Mouse (Mus musculus) right cerebral cortex, postnatal 4 days (tissue): ENCODE measurements around the gene Tmem159.

ENCODE experiments used
- DNase-seq: peaks from one replicate; pipeline ENCODE4 v3.0.0-alpha.2; 2022

Gene Tmem159

DNA sequence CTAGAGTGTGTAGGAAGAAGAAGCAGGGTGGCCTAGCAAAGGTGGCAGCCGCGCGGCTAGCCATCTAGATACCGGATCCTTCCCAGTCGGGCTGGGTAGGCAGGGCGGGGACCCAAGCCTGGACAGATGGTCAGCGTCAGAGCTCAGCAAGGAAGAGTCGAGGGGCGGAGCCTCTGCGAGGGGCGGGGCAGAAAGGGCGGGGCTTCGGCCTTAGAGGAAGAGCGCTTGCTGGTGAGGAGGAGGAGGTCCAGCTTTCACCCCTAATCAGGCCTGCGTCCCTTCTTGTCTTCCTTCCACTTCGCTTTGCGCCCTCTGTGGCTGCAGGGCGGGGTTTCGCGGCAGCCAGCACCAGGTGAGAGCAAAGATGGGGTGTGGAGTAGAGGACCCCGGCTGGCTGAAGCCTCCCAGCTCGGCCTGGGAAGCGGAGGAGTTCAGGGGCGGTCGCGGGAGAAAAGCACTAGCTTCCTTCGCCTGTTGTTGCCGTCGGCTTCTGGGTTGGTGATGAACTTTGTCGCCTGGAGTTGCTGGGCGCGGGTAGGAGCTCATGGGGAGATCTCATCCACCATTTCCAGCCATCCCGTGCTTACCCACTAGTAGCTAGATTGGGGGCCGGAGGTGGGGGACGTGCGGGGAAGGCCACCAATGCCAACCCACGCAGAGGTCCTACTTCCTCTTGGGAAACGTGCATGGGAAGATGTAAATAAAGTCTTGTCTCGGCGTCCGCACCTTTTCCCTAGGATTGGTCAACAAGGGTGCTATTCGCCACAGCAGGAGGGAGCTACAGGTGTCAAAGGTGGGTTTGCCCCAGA, at the start of gene Tmem159:
TSS of gene Tmem159 (plus strand) at position 190 of the 809 bp plus-strand sequence.
- peak; percentile 51 for DNase-seq

- DNase-seq, result no peak
Measured at GRCm38 (mm10) chr7:120054016-120054415, 48.1 kb upstream of the Tmem159 start.

DNA sequence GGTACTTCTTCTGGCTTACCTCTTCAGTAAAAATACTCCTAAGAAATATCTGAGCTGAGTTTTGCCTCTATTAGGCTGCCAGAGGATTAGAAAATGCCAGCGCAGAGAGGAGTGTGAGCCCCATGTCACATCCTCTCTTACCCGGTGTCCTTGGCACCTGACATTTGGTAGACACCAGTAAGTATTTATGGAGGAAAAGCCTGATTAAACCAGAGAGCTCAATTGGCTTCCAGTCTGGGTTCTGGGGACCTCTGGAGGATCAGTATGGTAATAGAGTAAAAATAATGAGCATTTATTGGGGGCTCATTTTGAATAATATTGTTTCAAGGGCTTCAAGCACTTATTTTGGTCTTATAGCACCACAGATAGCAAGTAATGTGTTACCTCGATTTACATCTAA, 46.7 kb upstream of the Tmem159 start:
- DNase-seq, result no peak

GRCm38 (mm10) chr7:120064045-120064444, 38.1 kb upstream of the Tmem159 start:
- no peak for DNase-seq

- no peak for DNase-seq
Measured at GRCm38 (mm10) chr7:120068114-120068513, 34.0 kb upstream of the Tmem159 start.

GRCm38 (mm10) chr7:120069164-120069563, 33.0 kb upstream of the Tmem159 start:
- no peak for DNase-seq

DNA sequence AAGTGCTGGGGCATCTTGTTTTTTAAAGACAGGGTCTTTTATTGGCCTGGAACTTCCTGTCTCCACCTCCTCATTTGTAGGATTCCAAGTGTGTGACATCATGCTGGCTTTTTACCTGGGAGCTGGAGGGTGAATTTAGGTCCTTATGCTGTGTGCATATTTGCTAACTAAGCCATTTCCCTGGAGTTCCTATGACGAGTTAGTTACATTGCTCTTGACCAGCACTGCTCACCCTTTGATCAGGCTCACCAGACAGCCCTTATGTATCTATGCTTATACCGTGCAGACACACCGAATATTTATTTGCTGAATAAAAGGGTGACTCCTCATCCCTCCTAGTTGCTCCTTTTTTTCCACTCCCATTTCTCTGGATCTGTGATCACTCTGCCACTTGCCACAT, 22.0 kb upstream of the Tmem159 start:
- no peak for DNase-seq

DNA sequence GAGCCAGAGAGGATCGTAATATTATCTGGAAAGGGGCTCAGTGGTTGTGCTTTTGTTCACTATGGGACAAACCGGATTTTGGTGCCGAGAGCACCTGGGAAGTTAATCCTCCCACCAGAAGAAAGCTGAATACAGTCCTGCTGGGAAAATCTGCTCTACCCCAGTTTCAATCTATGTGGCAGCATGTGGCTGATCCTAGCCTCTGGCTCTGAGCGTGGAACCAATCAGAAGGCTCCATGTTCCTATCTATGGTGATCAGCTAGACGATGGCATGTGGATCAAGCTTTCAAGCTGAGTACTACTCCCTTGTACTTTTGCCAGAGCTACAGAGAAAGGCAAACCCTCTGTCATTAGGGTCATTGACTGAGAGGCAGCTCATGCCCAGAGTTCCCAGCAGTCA, 9.1 kb upstream of the Tmem159 start:
- DNase-seq, result no peak

DNA sequence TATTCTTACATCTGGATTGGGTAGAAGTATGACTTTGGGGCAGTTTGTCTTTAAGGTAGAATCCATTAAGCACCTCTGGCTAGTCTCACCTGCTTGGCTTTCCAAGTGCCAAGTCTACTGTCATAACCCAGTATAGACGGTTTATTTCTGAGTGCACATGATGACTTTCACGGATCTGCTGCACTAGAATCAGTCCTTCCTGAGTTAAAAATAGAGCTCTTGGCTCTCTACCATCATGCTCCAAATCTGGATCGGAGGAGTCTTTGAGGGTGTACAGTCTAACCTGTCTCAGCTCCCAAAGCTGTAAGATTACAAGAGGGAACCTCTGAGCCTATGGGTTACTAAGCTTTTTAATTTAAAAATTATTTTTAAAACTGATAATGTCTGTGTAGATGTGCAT, 7.9 kb upstream of the Tmem159 start:
- no peak for DNase-seq

- no peak for DNase-seq
Measured at GRCm38 (mm10) chr7:120095180-120095579, 7.0 kb upstream of the Tmem159 start, which contains the start of gene Dnah3. Gene Dnah3, minus strand, starts transcription at chr7:120095280.

GRCm38 (mm10) chr7:120097845-120098244, 4.3 kb upstream of the Tmem159 start:
- DNase-seq, result peak; percentile 62

DNA sequence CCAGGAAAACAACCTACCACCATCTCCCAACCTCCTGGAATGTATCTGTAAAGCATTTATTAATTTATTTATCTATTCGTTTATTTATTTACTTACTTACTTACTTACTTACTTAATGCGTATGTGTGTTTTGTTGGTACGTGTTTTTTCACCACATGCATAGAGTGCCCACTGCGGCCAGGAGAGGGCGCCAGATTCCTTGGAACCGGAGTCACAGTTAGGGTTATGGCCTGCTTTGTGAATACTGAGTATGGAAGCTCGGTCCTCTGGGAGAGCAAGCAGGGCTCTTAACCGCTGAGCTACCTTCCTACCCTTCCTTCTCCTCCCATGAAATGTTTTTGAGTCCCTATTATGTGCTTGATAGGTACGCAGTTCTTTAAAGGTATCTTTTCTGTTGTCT, 3.8 kb upstream of the Tmem159 start:
- peak; percentile 68 for DNase-seq

DNA sequence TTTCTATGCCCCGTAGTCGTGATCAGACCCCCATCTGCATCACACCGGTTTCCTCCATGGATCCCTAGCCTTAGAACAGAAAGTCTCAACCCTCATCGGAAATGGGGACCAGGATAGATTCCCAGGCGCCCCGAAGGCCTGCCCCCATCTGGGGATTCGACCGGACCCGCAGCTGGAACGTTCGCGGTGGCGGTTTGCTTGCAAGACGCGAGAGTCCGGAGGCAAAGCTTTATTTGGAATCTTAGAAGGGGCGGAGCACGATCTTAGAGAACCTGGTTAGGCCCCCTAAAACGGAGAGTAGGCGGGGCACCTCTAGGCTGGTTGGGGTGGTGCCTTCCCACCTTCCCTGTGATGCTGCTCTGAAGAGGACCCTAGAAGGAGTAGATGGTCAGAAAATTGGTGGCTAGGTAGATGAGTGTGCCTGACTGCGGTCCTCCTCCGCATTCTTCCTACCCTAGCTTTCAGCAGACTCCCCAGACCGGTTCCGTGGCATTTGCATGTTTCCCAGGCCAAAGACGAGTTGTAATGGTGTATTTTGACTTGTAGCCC, 940 bp downstream of the Tmem159 start:
- peak; percentile 5 for DNase-seq

DNA sequence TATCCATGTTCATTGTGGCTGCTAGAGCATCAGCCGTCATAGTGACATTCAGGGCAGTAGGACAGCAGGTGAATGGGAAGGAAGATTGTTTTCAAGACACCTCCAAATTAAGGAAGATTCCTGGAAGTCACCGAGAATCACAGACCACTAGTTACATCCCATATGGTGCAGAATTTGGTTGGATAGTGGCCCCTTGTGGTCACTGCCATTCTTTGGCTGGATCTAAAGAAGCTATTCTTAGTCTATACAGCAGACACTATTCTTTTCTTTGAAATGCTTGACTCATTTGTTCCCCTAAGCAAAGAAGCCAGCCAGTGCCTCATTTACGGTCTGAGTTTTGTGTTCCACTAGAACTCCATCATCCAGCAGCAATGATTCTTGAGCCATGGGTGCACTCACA, 2.8 kb downstream of the Tmem159 start:
- DNase-seq, result no peak

- DNase-seq, result no peak
Measured at GRCm38 (mm10) chr7:120106356-120106755, 4.2 kb downstream of the Tmem159 start.

GRCm38 (mm10) chr7:120109676-120110075, 7.5 kb downstream of the Tmem159 start:
- DNase-seq, result no peak

GRCm38 (mm10) chr7:120116976-120117375, 14.8 kb downstream of the Tmem159 start:
- DNase-seq, result no peak

DNA sequence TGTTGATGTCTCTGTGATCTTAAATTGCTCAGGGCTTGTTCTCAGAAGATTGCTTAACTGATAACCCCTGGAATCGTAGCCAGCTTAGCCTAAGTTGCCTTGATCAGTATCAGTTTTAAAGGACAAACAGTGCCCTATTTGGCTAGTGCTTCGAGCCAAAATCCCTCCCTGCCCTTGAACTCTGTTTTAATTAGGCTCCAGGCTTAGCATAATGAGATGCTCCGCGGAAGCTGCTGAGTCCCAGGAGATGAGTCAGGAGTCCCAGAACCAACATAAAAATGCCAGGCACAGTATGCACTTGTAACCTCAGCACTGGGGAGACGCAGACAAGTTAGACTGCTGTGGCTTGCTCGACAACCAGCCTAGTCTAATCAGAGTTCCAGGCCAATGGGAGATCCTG, 15.4 kb downstream of the Tmem159 start:
- no peak for DNase-seq

DNA sequence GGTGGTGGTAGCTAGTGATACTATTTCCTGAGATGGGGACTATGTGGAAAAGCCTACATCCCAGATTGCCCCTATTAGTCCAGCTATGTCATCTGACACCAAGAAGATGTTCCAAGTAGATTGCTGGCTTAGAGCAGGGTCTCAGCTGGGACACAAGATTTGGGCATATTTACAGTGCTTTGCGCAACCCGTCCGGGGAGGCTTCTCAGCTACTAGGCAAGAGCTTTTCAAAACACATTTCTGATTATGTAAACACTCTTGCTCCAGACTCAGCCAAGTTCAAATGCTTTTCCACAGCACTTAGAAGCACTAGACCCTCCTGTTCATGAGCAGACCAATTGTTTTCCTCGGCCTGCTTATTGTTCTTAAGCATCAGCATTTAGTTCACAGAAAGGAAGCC, 21.6 kb downstream of the Tmem159 start:
- DNase-seq, result no peak

- DNase-seq, result peak; percentile 64
Measured at GRCm38 (mm10) chr7:120124844-120125243, 22.7 kb downstream of the Tmem159 start.

DNA sequence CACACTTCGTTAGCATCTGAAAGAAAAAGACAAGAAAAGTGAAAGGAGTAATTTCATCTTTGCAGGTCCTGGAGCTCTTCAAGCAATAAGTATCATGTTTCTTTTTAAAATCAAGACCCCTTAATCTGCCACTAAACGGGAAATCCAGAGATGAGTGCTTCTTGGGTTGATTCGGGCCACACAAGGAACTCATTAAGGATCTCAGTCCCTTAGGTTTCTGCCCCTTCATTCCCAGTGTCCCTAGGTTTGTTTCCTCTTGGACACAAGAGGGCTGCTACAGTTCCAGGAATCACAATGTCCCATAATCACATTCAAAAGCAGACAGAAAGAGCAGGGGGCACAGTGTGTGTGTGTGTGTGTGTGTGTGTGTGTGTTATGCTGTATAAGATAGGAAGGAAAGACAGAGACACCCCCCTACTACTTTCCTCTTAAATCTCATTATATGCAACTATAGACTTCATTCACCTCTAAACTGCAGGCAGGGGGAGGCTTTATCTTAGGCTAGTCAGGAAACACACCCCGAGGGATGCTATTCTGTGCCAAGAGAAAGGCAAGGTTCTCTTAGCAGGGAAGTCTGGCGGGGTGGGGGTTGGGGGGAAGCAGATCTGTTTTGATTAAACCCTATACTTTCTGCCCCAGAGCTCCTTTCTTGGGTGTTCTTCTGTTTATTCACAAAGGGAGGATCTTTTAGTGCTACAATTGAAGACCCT, 25.0 kb downstream of the Tmem159 start:
- DNase-seq, result no peak

- DNase-seq, result no peak
Measured at GRCm38 (mm10) chr7:120127686-120128059, 25.5 kb downstream of the Tmem159 start.

DNA sequence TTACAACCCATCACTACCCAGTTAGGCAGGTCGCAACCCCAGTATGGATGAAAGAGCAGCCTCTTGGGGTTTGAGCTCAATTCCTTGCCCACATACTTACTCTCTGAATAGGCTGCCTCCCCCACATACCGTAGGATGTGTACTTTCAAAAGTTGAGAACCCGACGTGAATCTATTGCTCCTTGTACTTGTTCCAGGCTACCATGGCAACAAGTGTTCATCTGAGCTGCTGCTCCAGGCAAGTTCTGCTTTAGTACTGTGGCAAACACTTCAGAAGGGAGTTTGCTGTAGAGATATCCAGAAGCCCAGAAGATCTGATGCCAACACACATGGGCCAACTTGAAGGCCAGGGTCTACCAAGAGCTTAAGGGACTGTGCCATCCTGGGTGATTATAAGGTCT, 26.8 kb downstream of the Tmem159 start:
- no peak for DNase-seq

- DNase-seq, result no peak
Measured at GRCm38 (mm10) chr7:120142743-120143142, 40.6 kb downstream of the Tmem159 start.
